Mouse (Mus musculus): ENCODE data around the gene Gsdme. TPM values are rescaled to one million over a fixed set of nuclear protein-coding genes. Genes with fewer than 3 reads are reported as not detected.
A peak's percentile ranks its signal among the peaks of the same experiment; 100 is the strongest.

Gsdme gene
- 21.0 and 23.1 TPM in 2 replicates for total RNA-seq (2014; rRNA removed)
- polyA plus RNA-seq (2015; fragmentation: Nextera tagmentation; extraction: Ambion mirVana), result 69.4 and 89.9 TPM in 2 replicates

DNA sequence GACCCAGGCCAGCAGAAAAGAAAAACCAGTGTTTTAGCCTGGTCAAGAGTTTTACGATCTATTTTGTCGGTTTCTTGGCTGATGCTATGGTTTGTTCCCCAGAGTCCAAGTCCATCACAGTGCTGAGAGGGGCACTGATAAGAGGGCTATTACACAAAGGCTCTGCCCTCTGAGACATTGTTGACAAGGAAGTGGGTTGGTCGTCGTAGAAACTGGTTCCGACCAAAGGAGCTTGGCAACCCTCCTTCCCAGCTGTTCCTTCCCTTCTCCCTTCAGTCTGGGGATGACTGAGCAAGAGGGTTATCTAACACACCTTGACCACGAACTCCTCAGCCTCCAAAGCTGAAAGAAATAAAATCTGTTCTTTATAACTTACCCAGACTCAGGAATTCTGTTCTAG is at the start of gene Gsdme:
Gene Gsdme, minus strand, starts transcription at position 193 of the 400 bp plus-strand sequence.
- ATAC-seq, result no peak
- DNase-seq, result no peak
- H3K4me3 ChIP-seq (ENCODE audit: low read depth, low read length), result no peak within 1 kb of the TSS
- 71% methylated on average over 6 of the region's 6 CpGs for WGBS
- H3K36me3 ChIP-seq (ENCODE audit: insufficient read depth), result no peaks in the 10 kb centered on the region
- H3K27ac ChIP-seq (ENCODE audit: low read depth, low read length), result no peak within 1 kb of the TSS
- no peak within 1 kb of the TSS for H3K9ac ChIP-seq
- H3K4me2 ChIP-seq (ENCODE audit: low read depth), result no peak within 1 kb of the TSS
- no peak for TF ChIP-seq CTCF (IDR thresholded peaks at IDR 0.05; ENCODE audit: low read depth)
- no peaks in the 10 kb centered on the region for H3K27me3 ChIP-seq (ENCODE audit: insufficient read depth, low read length)
- H3K9me3 ChIP-seq (ENCODE audit: low read length), result no peaks in the 10 kb centered on the region
- H3K4me1 ChIP-seq (ENCODE audit: insufficient read depth), result peaks cover 15% of the 10 kb centered on the region; the same call in 1 of the 2 replicates

DNA sequence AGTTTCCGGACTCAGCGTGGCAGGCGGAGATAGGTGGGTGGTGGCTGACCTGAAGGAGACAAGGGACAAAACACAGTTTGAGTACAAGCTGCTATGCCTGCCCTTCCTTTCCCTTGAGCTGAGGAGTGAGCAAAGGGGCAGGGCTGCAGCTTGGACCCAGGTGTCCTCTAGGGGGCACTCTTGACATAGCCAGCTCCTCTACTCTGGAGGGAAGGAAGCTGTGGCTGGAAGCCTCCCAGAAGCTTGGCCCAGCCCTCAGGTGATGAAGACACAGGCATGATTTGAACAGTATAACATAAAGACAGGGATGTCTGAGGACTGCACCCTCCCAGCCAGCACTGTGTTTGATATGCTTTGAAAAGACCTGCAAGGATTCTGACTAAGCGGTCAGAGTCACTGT is 49.0 kb upstream of the Gsdme start:
- WGBS, result 38% methylated on average over 4 of the region's 4 CpGs
- DNase-seq (peak; percentile 80), ATAC-seq (peak; percentile 73)
- H3K9me3 ChIP-seq (ENCODE audit: low read length), result no peaks in the 10 kb centered on the region
- H3K9ac ChIP-seq, result no peak overlapping the region
- H3K27me3 ChIP-seq (ENCODE audit: insufficient read depth, low read length), result no peaks in the 10 kb centered on the region
- no peaks in the 10 kb centered on the region for H3K36me3 ChIP-seq (ENCODE audit: insufficient read depth)
- H3K4me3 ChIP-seq (ENCODE audit: low read depth, low read length), result no peak overlapping the region
- H3K4me1 ChIP-seq (ENCODE audit: insufficient read depth), result peaks cover 5% of the 10 kb centered on the region; the same call in 1 of the 2 replicates
- peak; percentile 88 for TF ChIP-seq CTCF (IDR thresholded peaks at IDR 0.05; ENCODE audit: low read depth)
- no peak overlapping the region for H3K27ac ChIP-seq (ENCODE audit: low read depth, low read length)
- H3K4me2 ChIP-seq (ENCODE audit: low read depth), result no peak overlapping the region

DNA sequence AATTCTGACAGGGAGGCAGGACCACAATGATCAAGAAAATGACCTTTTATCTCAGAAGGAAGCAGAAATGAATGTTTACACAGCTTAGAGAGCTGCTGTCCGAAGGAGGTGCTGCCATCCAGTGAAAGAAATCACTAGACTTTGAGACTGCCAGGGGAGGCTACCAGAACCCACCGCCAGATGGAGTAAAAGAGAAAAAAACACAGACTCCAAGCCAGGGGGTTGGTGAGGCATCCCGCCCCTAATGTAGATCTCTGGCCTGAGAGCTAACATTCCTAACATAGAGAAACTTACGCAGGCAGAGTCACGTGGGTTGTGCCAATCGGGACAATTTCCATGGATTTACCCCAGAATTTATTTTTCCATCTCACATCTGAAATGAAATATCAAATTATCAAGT is 45.4 kb upstream of the Gsdme start:
- H3K9me3 ChIP-seq (ENCODE audit: low read length), result no peaks in the 10 kb centered on the region
- 31% methylated on average over 6 of the region's 6 CpGs for WGBS
- no peak overlapping the region for H3K9ac ChIP-seq
- no peaks in the 10 kb centered on the region for H3K4me1 ChIP-seq (ENCODE audit: insufficient read depth)
- DNase-seq (peak; percentile 77), ATAC-seq (peak; percentile 75)
- H3K4me2 ChIP-seq (ENCODE audit: low read depth), result no peak overlapping the region
- no peaks in the 10 kb centered on the region for H3K36me3 ChIP-seq (ENCODE audit: insufficient read depth)
- peak; percentile 83 for TF ChIP-seq CTCF (IDR thresholded peaks at IDR 0.05; ENCODE audit: low read depth)
- no peak overlapping the region for H3K4me3 ChIP-seq (ENCODE audit: low read depth, low read length)
- no peaks in the 10 kb centered on the region for H3K27me3 ChIP-seq (ENCODE audit: insufficient read depth, low read length)
- no peak overlapping the region for H3K27ac ChIP-seq (ENCODE audit: low read depth, low read length)

DNA sequence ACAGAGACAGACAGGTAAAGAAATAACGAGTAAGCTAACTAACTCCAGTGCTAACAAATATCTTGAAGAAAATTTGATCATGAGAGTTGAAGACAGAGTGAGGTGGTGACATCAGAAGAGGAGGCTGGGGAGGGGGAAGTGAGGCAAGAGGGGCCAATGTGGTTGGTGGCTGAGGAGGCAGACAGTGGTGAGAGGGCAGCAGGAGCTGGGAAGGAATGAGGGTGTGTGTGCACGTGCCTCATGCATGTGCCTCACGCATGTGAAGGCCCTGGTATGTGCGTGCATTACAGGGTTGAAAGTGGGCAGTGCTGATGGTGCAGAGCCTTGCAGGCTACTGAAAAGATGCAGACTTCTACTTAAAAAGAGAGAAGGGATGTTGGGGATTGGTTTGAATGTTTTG is 43.0 kb upstream of the Gsdme start:
- H3K4me2 ChIP-seq (ENCODE audit: low read depth), result no peak overlapping the region
- no peak overlapping the region for H3K27ac ChIP-seq (ENCODE audit: low read depth, low read length)
- no peak for ATAC-seq
- H3K9ac ChIP-seq, result no peak overlapping the region
- WGBS, result 83% methylated on average over 4 of the region's 4 CpGs
- no peaks in the 10 kb centered on the region for H3K27me3 ChIP-seq (ENCODE audit: insufficient read depth, low read length)
- no peaks in the 10 kb centered on the region for H3K9me3 ChIP-seq (ENCODE audit: low read length)
- H3K4me3 ChIP-seq (ENCODE audit: low read depth, low read length), result no peak overlapping the region
- TF ChIP-seq CTCF (IDR thresholded peaks at IDR 0.05; ENCODE audit: low read depth), result no peak
- H3K36me3 ChIP-seq (ENCODE audit: insufficient read depth), result no peaks in the 10 kb centered on the region
- no peak for DNase-seq
- H3K4me1 ChIP-seq (ENCODE audit: insufficient read depth), result no peaks in the 10 kb centered on the region

DNA sequence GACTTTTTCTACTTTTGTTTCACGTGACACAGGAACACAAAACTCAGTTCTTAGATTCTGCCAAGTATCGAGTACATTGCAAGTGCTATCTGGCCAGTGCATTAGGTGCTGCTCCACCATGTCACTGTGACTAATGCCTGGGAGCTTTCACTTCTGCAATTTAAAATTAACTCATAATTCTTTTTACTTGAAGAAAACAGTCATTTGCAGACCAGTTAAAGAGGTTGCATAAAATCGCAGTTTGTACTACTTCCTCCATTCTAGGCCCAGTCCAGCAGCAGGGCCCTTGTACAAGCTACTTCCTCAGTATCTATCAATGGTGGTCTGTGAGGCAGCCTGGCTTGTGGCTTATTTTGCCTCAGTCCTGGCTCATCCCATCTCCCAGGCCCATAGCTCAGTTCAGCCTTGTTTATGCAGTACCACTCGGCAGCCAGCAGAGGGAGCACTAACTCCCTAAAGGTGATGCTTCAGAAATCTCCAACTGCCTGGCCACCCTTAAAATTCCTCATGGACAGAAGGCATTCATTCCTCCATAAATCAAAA is 41.4 kb upstream of the Gsdme start:
- H3K4me2 ChIP-seq (ENCODE audit: low read depth), result no peak overlapping the region
- H3K9ac ChIP-seq, result no peak overlapping the region
- ATAC-seq, result peak; percentile 65
- no peak overlapping the region for H3K27ac ChIP-seq (ENCODE audit: low read depth, low read length)
- H3K36me3 ChIP-seq (ENCODE audit: insufficient read depth), result no peaks in the 10 kb centered on the region
- no peak overlapping the region for H3K4me3 ChIP-seq (ENCODE audit: low read depth, low read length)
- TF ChIP-seq CTCF (IDR thresholded peaks at IDR 0.05; ENCODE audit: low read depth), result peak; percentile 96
- H3K27me3 ChIP-seq (ENCODE audit: insufficient read depth, low read length), result no peaks in the 10 kb centered on the region
- DNase-seq, result peak; percentile 85
- H3K4me1 ChIP-seq (ENCODE audit: insufficient read depth), result no peaks in the 10 kb centered on the region
- WGBS, result 68% methylated on average over 4 of the region's 4 CpGs
- H3K9me3 ChIP-seq (ENCODE audit: low read length), result no peaks in the 10 kb centered on the region

GRCm38 (mm10) chr6:50301121-50301520 is 37.5 kb upstream of the Gsdme start:
- no peaks in the 10 kb centered on the region for H3K36me3 ChIP-seq (ENCODE audit: insufficient read depth)
- no peak overlapping the region for H3K4me3 ChIP-seq (ENCODE audit: low read depth, low read length)
- H3K27me3 ChIP-seq (ENCODE audit: insufficient read depth, low read length), result no peaks in the 10 kb centered on the region
- H3K4me2 ChIP-seq (ENCODE audit: low read depth), result no peak overlapping the region
- no peak overlapping the region for H3K27ac ChIP-seq (ENCODE audit: low read depth, low read length)
- H3K9ac ChIP-seq, result no peak overlapping the region
- WGBS, result 45% methylated on average over 7 of the region's 7 CpGs
- TF ChIP-seq CTCF (IDR thresholded peaks at IDR 0.05; ENCODE audit: low read depth), result no peak
- no peaks in the 10 kb centered on the region for H3K4me1 ChIP-seq (ENCODE audit: insufficient read depth)
- no peak for ATAC-seq
- no peak for DNase-seq
- H3K9me3 ChIP-seq (ENCODE audit: low read length), result no peaks in the 10 kb centered on the region

GRCm38 (mm10) chr6:50300622-50301021 is 37.0 kb upstream of the Gsdme start:
- 0 out of 2 replicates have a peak, but pooled peaks have one; percentile 23 for ATAC-seq
- no peak for DNase-seq
- no peaks in the 10 kb centered on the region for H3K4me1 ChIP-seq (ENCODE audit: insufficient read depth)
- H3K27ac ChIP-seq (ENCODE audit: low read depth, low read length), result no peak overlapping the region
- no peaks in the 10 kb centered on the region for H3K9me3 ChIP-seq (ENCODE audit: low read length)
- WGBS, result 48% methylated on average over 6 of the region's 6 CpGs
- H3K36me3 ChIP-seq (ENCODE audit: insufficient read depth), result no peaks in the 10 kb centered on the region
- no peak overlapping the region for H3K4me3 ChIP-seq (ENCODE audit: low read depth, low read length)
- H3K27me3 ChIP-seq (ENCODE audit: insufficient read depth, low read length), result no peaks in the 10 kb centered on the region
- no peak overlapping the region for H3K9ac ChIP-seq
- H3K4me2 ChIP-seq (ENCODE audit: low read depth), result no peak overlapping the region
- TF ChIP-seq CTCF (IDR thresholded peaks at IDR 0.05; ENCODE audit: low read depth), result peak; percentile 27; the same call in 1 of the 2 replicates

All from forebrain, postnatal 0 days (tissue).